Mouse (Mus musculus): ENCODE data around the gene Gpank1. TPM values are rescaled to one million over a fixed set of nuclear protein-coding genes. Genes with fewer than 3 reads are reported as not detected.

Gpank1 gene
- total RNA-seq, 2 experiments from 2014 or later, result 4.9 to 6.3 TPM

GRCm38 (mm10) chr17:35131500-35132173, 10.4 kb downstream of the Gpank1 start, which contains the start of gene Apom:
Gene Apom, minus strand, starts transcription at chr17:35132050.
- no peak for DNase-seq

GRCm38 (mm10) chr17:35132174-35132560, 10.9 kb downstream of the Gpank1 start:
- DNase-seq, result no peak

- DNase-seq, result no peak
These were observed 12.3 kb downstream of the Gpank1 start for GRCm38 (mm10) chr17:35133517-35133916.

GRCm38 (mm10) chr17:35134801-35135590, 13.7 kb downstream of the Gpank1 start, which contains the start of gene Bag6:
Gene Bag6, plus strand, starts transcription at chr17:35135178.
- DNase-seq, result peak; percentile 95

- DNase-seq, result no peak
These were observed 14.5 kb downstream of the Gpank1 start for GRCm38 (mm10) chr17:35135591-35136320.

- DNase-seq, result no peak
These were observed 18.0 kb downstream of the Gpank1 start for GRCm38 (mm10) chr17:35139269-35139668.

GRCm38 (mm10) chr17:35140490-35140996, 19.3 kb downstream of the Gpank1 start:
- DNase-seq, result no peak

- no peak for DNase-seq
These were observed 20.7 kb downstream of the Gpank1 start for GRCm38 (mm10) chr17:35141971-35142370.

GRCm38 (mm10) chr17:35146139-35146538, 24.9 kb downstream of the Gpank1 start:
- DNase-seq, result no peak

- no peak for DNase-seq
These were observed 26.1 kb downstream of the Gpank1 start for GRCm38 (mm10) chr17:35147348-35147747.

GRCm38 (mm10) chr17:35147922-35148639, 26.8 kb downstream of the Gpank1 start:
- no peak for DNase-seq

- no peak for DNase-seq
These were observed 30.9 kb downstream of the Gpank1 start for GRCm38 (mm10) chr17:35152121-35152520.

GRCm38 (mm10) chr17:35153077-35153476, 31.8 kb downstream of the Gpank1 start:
- DNase-seq, result no peak

GRCm38 (mm10) chr17:35153931-35154330, 32.7 kb downstream of the Gpank1 start:
- DNase-seq, result no peak

- no peak for DNase-seq
These were observed 33.4 kb downstream of the Gpank1 start for GRCm38 (mm10) chr17:35154616-35155015.

- DNase-seq, result no peak
These were observed 34.2 kb downstream of the Gpank1 start for GRCm38 (mm10) chr17:35155451-35155850.

GRCm38 (mm10) chr17:35156461-35157200, 35.4 kb downstream of the Gpank1 start:
- DNase-seq, result no peak

GRCm38 (mm10) chr17:35157254-35157653, 36.0 kb downstream of the Gpank1 start:
- DNase-seq, result no peak

GRCm38 (mm10) chr17:35157661-35158175, 36.5 kb downstream of the Gpank1 start:
- no peak for DNase-seq

GRCm38 (mm10) chr17:35158850-35159593, 37.8 kb downstream of the Gpank1 start:
- DNase-seq, result no peak

Data from gastrocnemius, postnatal 10 days (tissue).